Mouse (Mus musculus) spleen, adult 2 months (tissue): ENCODE results near the gene Ttll8.

Experiments used
- CTCF ChIP-seq: fragments of 200-500 bp; IDR thresholded peaks from 2 replicates; pipeline ENCODE4 v1.5.1; 2011; ENCODE audit warnings: mild to moderate bottlenecking, inconsistent platforms; ENCODE audit not compliant: insufficient read depth, insufficient read length, insufficient replicate concordance; ENCODE audit errors: extremely low read depth
- POLR2A ChIP-seq: fragments of 200-500 bp; IDR thresholded peaks from 2 replicates; pipeline ENCODE4 v1.6.1; 2011; ENCODE audit warnings: low read depth, low read length, inconsistent platforms

DNA sequence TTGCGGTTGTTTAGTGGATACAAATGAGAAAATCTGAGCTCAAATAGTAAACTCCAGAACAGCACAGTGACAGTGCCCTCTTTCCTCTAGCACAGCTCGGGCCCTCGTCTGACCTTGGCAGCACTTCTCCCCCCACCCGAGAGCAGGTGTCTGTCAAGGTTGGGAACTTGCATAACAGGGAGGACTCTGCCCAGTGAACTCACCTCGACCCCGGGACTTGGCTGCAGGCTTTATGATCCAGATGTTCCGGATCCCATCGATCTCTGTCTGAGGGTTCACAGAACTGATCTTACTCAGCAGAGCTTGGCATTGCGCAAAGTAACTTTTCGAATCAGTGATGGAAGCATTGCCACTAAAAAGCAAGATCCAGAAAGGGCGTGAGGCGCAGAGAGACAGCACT, 34.9 kb downstream of the Ttll8 start:
- no peak for TF ChIP-seq CTCF
- no peak for TF ChIP-seq POLR2A
